In the genomic region with DNA sequence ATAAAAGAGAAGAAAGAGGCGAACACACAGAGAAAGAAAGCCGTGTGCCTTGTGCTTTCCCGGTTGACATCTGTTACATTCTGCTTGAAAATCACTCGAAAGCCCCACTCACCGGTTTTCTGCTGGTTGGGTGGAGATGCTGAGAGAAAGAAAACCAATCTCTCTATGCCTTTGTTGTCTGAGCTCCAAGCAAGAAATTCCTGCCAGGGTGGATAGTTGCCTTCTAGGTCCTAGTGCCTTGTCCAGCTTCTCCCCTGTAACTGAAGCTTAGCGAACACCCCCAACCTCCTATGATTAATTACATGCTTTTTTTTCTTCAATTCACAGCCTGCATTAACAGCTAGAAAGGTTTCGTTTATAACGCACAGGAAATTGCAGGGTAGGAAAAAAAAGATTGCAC, we compare ENCODE assay signal across 9 mouse cellular contexts. TPM values are rescaled to one million over a fixed set of nuclear protein-coding genes. Genes with fewer than 3 reads are reported as not detected.
A peak's percentile ranks its signal among the peaks of the same experiment; 100 is the strongest.
DNase-seq lines count a peak whose midpoint lies in the region; ATAC-seq lines count a peak whose summit lies in the region.
"Had no signal": no experiment of that assay in that cellular context is flagged by ENCODE, and none has a peak within 500 bp of the region (broad histone marks: within the 10 kb centered on the region; RNA-seq: fewer than 3 reads in every experiment).

A gene (minus strand): TSS at position 354 of the 400 bp plus-strand sequence.

- no peak within 1 kb of the TSS for H3K27ac ChIP-seq in kidney, embryonic 15.5 days

- no peaks in the 10 kb centered on the region for H3K4me1 ChIP-seq in kidney, embryonic 15.5 days

- 43% methylated on average over 8 of the region's 8 CpGs for WGBS in kidney, embryonic 15.5 days

- H3K4me2 ChIP-seq in kidney, embryonic 15.5 days: 0 out of 2 replicates have a peak within 1 kb of the TSS, but pooled peaks have one; percentile 12

- H3K9me3 ChIP-seq in kidney, embryonic 15.5 days (replicated peaks): no peaks in the 10 kb centered on the region

- no peak for DNase-seq in kidney, adult 8-10 months
- DNase-seq in frontal cortex, adult 2 months (ENCODE audit: extremely low spot score in 1 of 2, low spot score in 1 of 2): peak in 1 of 2 experiments; percentile 53
- peak in 1 of 2 experiments; percentile 22 for DNase-seq in left cerebral cortex, postnatal 36 days (ENCODE audit: low spot score in 2 of 2)
- peak; percentile 17 for DNase-seq in retina, postnatal 1 day
- no peak for DNase-seq in lung, postnatal 25 days (ENCODE audit: low spot score)
- no peak for DNase-seq in adipocyte (ENCODE audit: low spot score)
- DNase-seq in heart, adult 8-10 months (ENCODE audit: low spot score): no peak

- intact Hi-C loops in left cerebral cortex, postnatal 36 days (cut with DNase I): no loop called here

- no peak within 1 kb of the TSS for H3K9ac ChIP-seq in kidney, embryonic 15.5 days

- no peak for ATAC-seq in kidney, embryonic 15.5 days (replicated peaks; ENCODE audit: low FRiP score)
- ATAC-seq: lung, postnatal 0 days had no signal

- 0 out of 2 replicates have a peak within 1 kb of the TSS, but pooled peaks have one; percentile 14 for H3K4me3 ChIP-seq in kidney, embryonic 15.5 days (replicated peaks)

- no peaks in the 10 kb centered on the region for H3K36me3 ChIP-seq in kidney, embryonic 15.5 days

- peaks cover 7% of the 10 kb centered on the region; the same call in 1 of the 2 replicates for H3K27me3 ChIP-seq in kidney, embryonic 15.5 days

RNA-seq across cellular contexts. Expression of the gene that starts here (rescaled TPM):
- 4.9 and 6.0 TPM in 2 replicates for polyA plus RNA-seq in kidney, embryonic 15.5 days (2015; fragmentation: Nextera tagmentation; extraction: Ambion mirVana)
- polyA plus RNA-seq in frontal cortex, adult 2 months (2012; rRNA removed): 49.5 and 52.5 TPM in 2 replicates
- 10 to 100 TPM; 22.6 to 32.8 TPM for total RNA-seq in left cerebral cortex, postnatal 36 days (2021)
- not detected for total RNA-seq in heart, adult 8-10 months (2022)

Comparison
In these comparisons a context has a peak if more than half of its experiments do, and no peak if none do; other contexts are left out.
1. RNA of the gene that starts here (total RNA-seq): 22.6 to 32.8 TPM in left cerebral cortex, postnatal 36 days; not detected in heart, adult 8-10 months; every median in the first group is over 10 times any median in the second.